Mouse (Mus musculus) adrenal gland, adult 2 months (tissue): ENCODE results near the gene Brf1. TPM values are rescaled to one million over a fixed set of nuclear protein-coding genes. Genes with fewer than 3 reads are reported as not detected.

Experiments used
- microRNA-seq, 2 experiments: library from miRNA; unstranded; fragments of <30 nt; microRNA quantifications; one replicate each; pipeline ENCODE4 v1.2.0; 2021
- polyA plus RNA-seq: library from polyadenylated mRNA; depleted of rRNA; stranded (reverse); fragments of >200 nt; gene quantifications from 2 replicates; pipeline ENCODE4 v1.2.3, GENCODE M21; 2012; rRNA removed
- total RNA-seq, 2 experiments: library from RNA; stranded (reverse); gene quantifications; 2 replicates each; pipeline ENCODE4 v1.2.3; 2021

Gene Brf1
- total and polyA plus RNA-seq, 3 experiments = 41.9 to 71.2 (median 46.8) TPM

Small RNA genes within 50 kb of the gene (microRNA-seq; reads per million reads assigned to microRNA genes)
- gene Mir6941 = 0 reads per million in 2 experiments

Other genes starting within 250 kb of the Brf1 start
- gene Pld4, start 240.0 kb downstream of the Brf1 start, total RNA-seq = 10 to 100 TPM; 10.1 to 13.0 TPM
- 28.0 and 29.5 TPM in 2 replicates for gene Pld4, start 240.0 kb downstream of the Brf1 start, polyA plus RNA-seq
- gene Ahnak2, start 198.0 kb downstream of the Brf1 start, total RNA-seq = 10 to 100 TPM in 1 of 2 experiments, 1 to 10 TPM in 1; 3.6 to 10.0 TPM
- gene Ahnak2, start 198.0 kb downstream of the Brf1 start, polyA plus RNA-seq = 1.7 and 2.2 TPM in 2 replicates
- gene Clba1, start 191.8 kb downstream of the Brf1 start, total RNA-seq = 10 to 100 TPM in 1 of 2 experiments, 1 to 10 TPM in 1; 4.1 to 14.3 TPM
- gene Clba1, start 191.8 kb downstream of the Brf1 start, polyA plus RNA-seq = 10.2 and 12.4 TPM in 2 replicates
- gene Cdca4, start 171.3 kb downstream of the Brf1 start, total RNA-seq = 10 to 100 TPM; 11.0 to 13.0 TPM
- gene Cdca4, start 171.3 kb downstream of the Brf1 start, polyA plus RNA-seq = 8.1 and 9.4 TPM in 2 replicates
- gene Gpr132, start 132.5 kb downstream of the Brf1 start, total RNA-seq = under 1 TPM; 0.26 to 0.59 TPM
- gene Gpr132, start 132.5 kb downstream of the Brf1 start, polyA plus RNA-seq = 1.3 TPM in 2 replicates
- 1 to 10 TPM; 3.5 to 6.1 TPM for gene Jag2, start 70.9 kb downstream of the Brf1 start, total RNA-seq
- gene Jag2, start 70.9 kb downstream of the Brf1 start, polyA plus RNA-seq = 12.8 and 25.8 TPM in 2 replicates
- 10 to 100 TPM; 24.6 to 34.4 TPM for gene Nudt14, start 58.6 kb downstream of the Brf1 start, total RNA-seq
- gene Nudt14, start 58.6 kb downstream of the Brf1 start, polyA plus RNA-seq = 35.4 and 45.9 TPM in 2 replicates
- 10 to 100 TPM; 14.6 to 24.7 TPM for gene Btbd6, start 24.2 kb downstream of the Brf1 start, total RNA-seq
- gene Btbd6, start 24.2 kb downstream of the Brf1 start, polyA plus RNA-seq = 165 and 232 TPM in 2 replicates
- gene Pacs2, start 13.8 kb upstream of the Brf1 start, total RNA-seq = 10 to 100 TPM; 38.7 to 42.1 TPM
- 51.9 and 66.9 TPM in 2 replicates for gene Pacs2, start 13.8 kb upstream of the Brf1 start, polyA plus RNA-seq
- gene Tex22, start 73.8 kb upstream of the Brf1 start, total RNA-seq = under 1 TPM; 0.28 to 0.43 TPM
- gene Tex22, start 73.8 kb upstream of the Brf1 start, polyA plus RNA-seq = 0.35 and 0.90 TPM in 2 replicates
- 100 to 1,000 TPM in 1 of 2 experiments, 10 to 100 TPM in 1; 76.6 to 102 TPM for gene Mta1, start 97.6 kb upstream of the Brf1 start, total RNA-seq
- gene Mta1, start 97.6 kb upstream of the Brf1 start, polyA plus RNA-seq = 164 TPM in 2 replicates
- 10 to 100 TPM; 57.5 to 58.2 TPM for gene Crip2, start 139.5 kb upstream of the Brf1 start, total RNA-seq
- 159 and 168 TPM in 2 replicates for gene Crip2, start 139.5 kb upstream of the Brf1 start, polyA plus RNA-seq
- gene Crip1, start 145.6 kb upstream of the Brf1 start, total RNA-seq = 100 to 1,000 TPM in 1 of 2 experiments, 10 to 100 TPM in 1; 51.5 to 101 TPM
- 31.7 and 36.9 TPM in 2 replicates for gene Crip1, start 145.6 kb upstream of the Brf1 start, polyA plus RNA-seq
- gene Tedc1, start 155.7 kb upstream of the Brf1 start, total RNA-seq = 1 to 10 TPM in 1 of 2 experiments, under 1 TPM in 1; 0.66 to 1.4 TPM
- gene Tedc1, start 155.7 kb upstream of the Brf1 start, polyA plus RNA-seq = 3.6 and 6.6 TPM in 2 replicates
- gene Tmem121, start 185.2 kb upstream of the Brf1 start, total RNA-seq = 1 to 10 TPM; 2.8 to 9.7 TPM
- 11.9 and 15.9 TPM in 2 replicates for gene Tmem121, start 185.2 kb upstream of the Brf1 start, polyA plus RNA-seq